Mouse (Mus musculus) intestine, postnatal 0 days (tissue): Measurements from ENCODE around the gene Nrk. TPM values are rescaled to one million over a fixed set of nuclear protein-coding genes. Genes with fewer than 3 reads are reported as not detected.

ENCODE experiments used
- ATAC-seq: fragments of 200-750 bp; cut with Nextera tagmentation; 2 replicates; pipeline ENCODE4 v1.8.0; 2017; ENCODE audit warnings: mild to moderate bottlenecking, moderate TSS enrichment, moderate library complexity
- H3K27ac ChIP-seq: fragments of 300-500 bp; sonication (generic); 2 replicates; pipeline ENCODE4 v1.5.1; 2014; ENCODE audit warnings: mild to moderate bottlenecking, low read depth, low read length, moderate library complexity
- H3K27me3 ChIP-seq: fragments of 300-500 bp; sonication (generic); replicated peaks from 2 replicates; pipeline ENCODE4 v1.6.1; 2014; ENCODE audit warnings: low read length, mixed read lengths; ENCODE audit not compliant: control insufficient read depth, insufficient read depth
- H3K36me3 ChIP-seq: fragments of 300-500 bp; sonication (generic); 2 replicates; pipeline ENCODE4 v1.6.1; 2014; ENCODE audit warnings: mild to moderate bottlenecking, moderate library complexity; ENCODE audit not compliant: control insufficient read depth, insufficient read depth
- H3K4me1 ChIP-seq: fragments of 300-500 bp; sonication (generic); replicated peaks from 2 replicates; pipeline ENCODE4 v1.6.1; 2014; ENCODE audit warnings: antibody characterized with exemption, low read length, mixed read lengths; ENCODE audit not compliant: control insufficient read depth, insufficient read depth
- H3K4me2 ChIP-seq: fragments of 300-500 bp; sonication (generic); replicated peaks from 2 replicates; pipeline ENCODE4 v1.6.1; 2014; ENCODE audit warnings: low read depth, mild to moderate bottlenecking, moderate library complexity
- H3K4me3 ChIP-seq: fragments of 300-500 bp; sonication (generic); 2 replicates; pipeline ENCODE4 v1.5.1; 2014; ENCODE audit warnings: low read depth, low read length
- H3K9ac ChIP-seq: fragments of 300-500 bp; sonication (generic); 2 replicates; pipeline ENCODE4 v1.6.1; 2014; ENCODE audit warnings: mild to moderate bottlenecking, low read depth, low read length
- H3K9me3 ChIP-seq: fragments of 300-500 bp; sonication (generic); 2 replicates; pipeline ENCODE4 v1.6.1; 2016; ENCODE audit warnings: mixed run types; ENCODE audit not compliant: control insufficient read depth
- CTCF ChIP-seq: sonication (generic); IDR thresholded peaks from 2 replicates; pipeline ENCODE4 v1.5.1; 2016; ENCODE audit warnings: low read depth, mild to moderate bottlenecking, control low read depth, antibody characterized with exemption, moderate library complexity
- WGBS: fragments of 180-500 bp; shearing (Covaris S2); extraction: QIAGEN DNeasy Blood & Tissue Kit; methylation state at CpG from one replicate; pipeline ENCODE4 v1.1.7; 2014; 5-methylcytosine and 5-hydroxymethylcytosine counted together
- polyA plus RNA-seq: library from polyadenylated mRNA; unstranded; fragments of >200 nt; fragmentation: Nextera tagmentation; extraction: Ambion mirVana; gene quantifications from 2 replicates; pipeline ENCODE4 v1.2.1, GENCODE M21; 2015

The Nrk gene
- polyA plus RNA-seq: 1.1 and 1.2 TPM in 2 replicates

DNA sequence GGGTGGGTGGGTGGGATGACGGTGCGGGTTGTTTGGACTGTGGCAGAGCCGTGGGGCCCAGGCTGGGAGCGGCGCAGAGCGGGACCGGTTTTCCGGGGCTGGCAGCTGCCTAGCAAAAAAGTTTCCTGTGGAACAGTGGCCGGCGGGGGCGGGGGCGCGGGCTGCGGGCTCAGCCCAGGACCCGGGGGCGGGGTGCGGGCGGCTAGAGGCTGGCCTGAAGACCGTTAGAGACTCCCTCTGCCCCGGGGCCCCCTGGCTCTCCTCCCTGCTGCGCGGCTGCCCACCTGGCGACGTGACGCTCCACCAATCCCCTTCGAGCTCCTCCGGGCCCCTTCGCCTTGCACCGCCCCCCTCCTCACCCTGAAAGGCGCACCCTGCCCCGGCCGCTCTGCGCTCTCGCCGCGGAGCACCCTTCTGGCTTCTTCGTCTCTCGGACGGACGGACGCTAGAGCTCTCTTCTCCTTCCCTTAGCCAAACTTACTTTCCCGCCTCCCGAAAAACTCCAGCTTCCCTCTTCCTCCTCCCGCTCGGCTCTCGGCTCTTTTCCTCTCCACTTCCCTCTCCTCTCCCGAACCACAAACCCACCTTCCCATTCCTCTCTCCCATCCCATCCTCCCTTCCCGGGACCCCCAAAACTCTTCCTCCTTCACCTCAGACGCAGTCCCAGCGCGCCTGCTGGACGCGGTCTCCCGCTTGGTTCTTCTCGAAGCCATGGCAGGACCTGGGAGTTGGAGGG is at the start of gene Nrk:
Gene Nrk (plus strand): TSS at position 390 of the 736 bp plus-strand sequence.
- Histone ChIP-seq H3K4me1 (no peaks in the 10 kb centered on the region), H3K36me3 (no peaks in the 10 kb centered on the region), H3K4me2 (peak within 1 kb of the TSS; percentile 71), H3K27me3 (peaks cover 3% of the 10 kb centered on the region; the same call in 1 of the 2 replicates), H3K9ac (no peak within 1 kb of the TSS), H3K27ac (no peak within 1 kb of the TSS), H3K9me3 (no peaks in the 10 kb centered on the region), H3K4me3 (peak within 1 kb of the TSS; percentile 46)
- TF ChIP-seq CTCF: no peak
- 30% methylated on average over 43 of the region's 55 CpGs for WGBS
- ATAC-seq: no peak

DNA sequence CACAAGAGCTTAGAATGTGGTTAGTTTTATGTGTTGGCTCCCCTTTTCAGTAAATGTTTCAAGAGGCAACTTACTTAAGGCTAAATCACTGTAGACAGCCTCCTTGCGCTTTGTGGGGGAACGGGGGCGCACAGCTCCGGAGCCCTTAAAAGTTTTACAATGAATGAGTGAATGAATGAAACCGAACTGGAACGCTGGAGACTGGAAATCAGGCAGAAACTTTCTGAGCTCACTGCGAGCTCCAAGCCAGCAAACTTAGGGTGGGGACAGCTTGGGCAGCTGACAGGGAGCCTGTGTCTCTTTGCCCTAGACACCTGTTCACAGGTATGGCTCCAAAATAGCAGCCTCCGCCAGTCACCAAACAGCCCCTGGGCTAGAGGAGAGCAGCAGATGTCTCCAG is 864 bp upstream of the Nrk start:
- H3K36me3 ChIP-seq: no peaks in the 10 kb centered on the region
- H3K4me1 ChIP-seq: no peaks in the 10 kb centered on the region
- ATAC-seq: no peak
- TF ChIP-seq CTCF: no peak
- peak overlapping the region; percentile 46 for H3K4me3 ChIP-seq
- H3K27me3 ChIP-seq: peaks cover 3% of the 10 kb centered on the region; the same call in 1 of the 2 replicates
- H3K9me3 ChIP-seq: no peaks in the 10 kb centered on the region
- H3K9ac ChIP-seq: no peak overlapping the region
- no peak overlapping the region for H3K27ac ChIP-seq
- 32% methylated on average over 8 of the region's 8 CpGs for WGBS
- peak overlapping the region; percentile 71 for H3K4me2 ChIP-seq

DNA sequence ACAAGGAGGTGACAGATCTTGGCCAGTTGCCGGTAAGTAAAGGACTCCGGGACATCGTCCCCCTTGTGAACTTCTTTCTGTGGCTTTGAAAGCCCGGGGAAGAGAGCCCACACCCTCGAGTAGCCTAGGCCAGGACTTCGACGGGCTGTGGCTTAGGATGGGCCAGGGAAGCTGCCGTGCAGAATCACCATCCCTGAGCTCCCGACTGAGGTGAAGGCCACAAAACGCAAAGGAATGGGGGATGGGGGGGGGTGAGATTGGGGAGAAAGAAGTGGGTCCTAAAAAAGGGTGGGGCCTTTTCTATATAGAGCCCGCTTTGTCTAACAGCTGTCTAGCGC is 516 bp downstream of the Nrk start:
- peak overlapping the region; percentile 71 for H3K4me2 ChIP-seq
- peaks cover 3% of the 10 kb centered on the region; the same call in 1 of the 2 replicates for H3K27me3 ChIP-seq
- H3K4me1 ChIP-seq: no peaks in the 10 kb centered on the region
- H3K9ac ChIP-seq: no peak overlapping the region
- peak overlapping the region; percentile 46 for H3K4me3 ChIP-seq
- TF ChIP-seq CTCF: no peak
- H3K27ac ChIP-seq: no peak overlapping the region
- WGBS: 32% methylated on average over 12 of the region's 12 CpGs
- no peaks in the 10 kb centered on the region for H3K36me3 ChIP-seq
- ATAC-seq: no peak
- no peaks in the 10 kb centered on the region for H3K9me3 ChIP-seq

DNA sequence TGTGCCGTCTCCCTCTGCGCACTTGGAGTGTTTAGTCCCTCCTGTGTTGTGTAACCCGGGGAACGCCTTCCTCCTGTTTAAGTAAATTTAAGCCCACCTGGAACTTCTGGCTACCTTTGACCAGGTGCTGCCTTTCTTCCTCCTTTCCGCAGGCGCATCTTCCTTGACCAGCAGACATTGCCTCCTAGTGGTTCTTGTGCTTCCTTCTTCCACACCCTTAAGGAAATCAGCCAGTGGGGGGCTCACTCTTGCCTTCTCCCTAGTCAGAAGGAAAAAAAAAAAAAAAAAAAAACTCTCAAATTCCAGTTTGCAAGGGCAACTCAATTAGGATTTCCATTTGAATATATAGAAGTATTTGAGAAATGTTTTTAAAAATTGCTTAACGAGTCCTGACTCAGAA is 4.8 kb downstream of the Nrk start:
- Histone ChIP-seq H3K27ac (no peak overlapping the region), H3K4me1 (no peaks in the 10 kb centered on the region), H3K27me3 (peaks cover 3% of the 10 kb centered on the region; the same call in 1 of the 2 replicates), H3K4me3 (no peak overlapping the region), H3K36me3 (no peaks in the 10 kb centered on the region), H3K4me2 (no peak overlapping the region), H3K9ac (no peak overlapping the region), H3K9me3 (no peaks in the 10 kb centered on the region)
- no peak for ATAC-seq
- 57% methylated on average over 7 of the region's 7 CpGs for WGBS
- TF ChIP-seq CTCF: peak; percentile 35; the same call in 1 of the 2 replicates

DNA sequence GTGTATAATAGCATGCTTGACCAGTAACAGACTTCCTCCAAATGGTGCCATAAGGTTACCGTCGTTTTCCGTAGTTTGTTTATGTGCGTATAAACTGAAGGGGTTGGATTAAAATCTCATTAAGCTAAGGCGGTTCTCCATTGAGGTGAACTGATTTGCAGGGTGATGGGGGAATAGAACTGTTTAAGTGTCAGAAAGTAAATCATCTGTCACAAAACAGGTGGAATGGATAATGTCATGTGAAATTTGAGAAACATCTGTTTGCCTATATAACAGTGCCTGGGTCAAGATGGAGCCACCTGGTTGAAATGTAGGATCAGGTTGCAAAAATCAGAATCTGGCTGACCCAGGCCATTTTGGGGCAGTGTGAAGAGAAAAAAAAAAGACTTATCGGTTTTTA is 29.7 kb downstream of the Nrk start:
- 82% methylated on average over 6 of the region's 6 CpGs for WGBS
- Histone ChIP-seq H3K9ac (no peak overlapping the region), H3K9me3 (no peaks in the 10 kb centered on the region), H3K36me3 (no peaks in the 10 kb centered on the region), H3K4me1 (no peaks in the 10 kb centered on the region), H3K4me2 (no peak overlapping the region), H3K4me3 (no peak overlapping the region), H3K27ac (no peak overlapping the region), H3K27me3 (no peaks in the 10 kb centered on the region)
- ATAC-seq: no peak
- no peak for TF ChIP-seq CTCF

DNA sequence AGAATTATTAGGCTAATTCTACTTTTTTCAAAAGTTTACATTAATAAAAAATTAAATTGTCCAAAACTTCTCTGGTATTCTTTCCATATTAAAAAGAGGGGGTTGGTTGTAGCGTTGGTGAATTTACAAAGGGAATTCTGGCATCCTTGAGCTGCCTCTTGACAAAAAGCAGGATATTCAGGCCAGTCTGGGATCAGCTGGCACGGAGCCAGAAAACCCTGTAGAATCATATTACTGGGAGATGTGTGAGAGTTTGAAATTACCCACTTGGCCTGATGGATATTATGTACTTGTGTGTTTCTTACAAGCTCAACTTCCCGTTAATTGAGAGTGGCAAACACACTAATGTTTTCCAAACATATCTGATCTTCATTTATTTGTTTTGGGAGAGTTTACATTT is 46.5 kb downstream of the Nrk start:
- no peak overlapping the region for H3K4me2 ChIP-seq
- H3K36me3 ChIP-seq: no peaks in the 10 kb centered on the region
- H3K27me3 ChIP-seq: no peaks in the 10 kb centered on the region
- H3K4me3 ChIP-seq: no peak overlapping the region
- no peaks in the 10 kb centered on the region for H3K9me3 ChIP-seq
- no peak overlapping the region for H3K9ac ChIP-seq
- 44% methylated on average over 3 of the region's 3 CpGs for WGBS
- ATAC-seq: no peak
- TF ChIP-seq CTCF: no peak
- H3K4me1 ChIP-seq: no peaks in the 10 kb centered on the region
- H3K27ac ChIP-seq: no peak overlapping the region

DNA sequence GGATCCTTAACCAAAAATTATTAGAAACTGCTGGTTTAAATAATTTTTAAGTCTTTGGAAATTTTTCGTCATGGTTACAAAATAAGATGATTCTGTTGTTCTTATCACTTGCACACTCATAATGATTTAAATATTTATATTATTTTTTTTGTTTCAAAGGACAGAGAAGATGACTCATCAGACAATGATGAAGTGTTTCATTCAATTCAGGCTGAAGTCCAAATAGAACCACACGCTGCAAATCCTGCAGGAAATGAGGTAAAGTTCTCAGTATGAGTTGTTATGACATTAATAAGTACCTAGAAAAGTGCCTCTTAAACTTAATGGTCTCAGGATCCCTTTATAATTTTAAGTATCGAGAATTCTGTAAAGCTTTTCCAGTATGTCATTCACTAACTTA is 64.3 kb downstream of the Nrk start:
- Histone ChIP-seq H3K36me3 (no peaks in the 10 kb centered on the region), H3K9ac (no peak overlapping the region), H3K4me2 (no peak overlapping the region), H3K27ac (no peak overlapping the region), H3K4me3 (no peak overlapping the region), H3K4me1 (no peaks in the 10 kb centered on the region), H3K27me3 (no peaks in the 10 kb centered on the region), H3K9me3 (no peaks in the 10 kb centered on the region)
- no peak for TF ChIP-seq CTCF
- WGBS: 48% methylated on average over 3 of the region's 3 CpGs
- no peak for ATAC-seq
